Mouse (Mus musculus): ENCODE measurements around the gene Arhgap8.

Arhgap8 gene

GRCm38 (mm10) chr15:84736346-84736993 lies 16.6 kb downstream of the Arhgap8 start:
- no peak for DNase-seq (ENCODE audit: low spot score in 2 of 2)

DNA sequence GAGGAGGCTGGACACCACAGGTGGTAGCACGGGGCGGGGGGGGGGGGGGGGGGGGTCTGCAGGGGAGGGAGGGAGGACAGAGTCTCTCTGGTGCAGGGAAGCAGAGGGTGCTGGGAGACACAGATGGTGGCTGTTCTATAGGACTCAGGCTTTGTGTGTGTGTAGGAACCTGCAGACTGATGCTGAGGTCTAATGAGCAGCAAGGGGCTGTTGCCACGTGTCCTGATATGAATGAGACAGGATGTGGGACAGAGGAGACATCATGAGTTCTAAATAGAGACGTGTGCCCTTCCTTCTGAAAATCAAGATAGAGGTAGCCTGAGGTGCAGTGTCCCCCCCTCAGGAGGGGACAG lies 17.1 kb downstream of the Arhgap8 start:
- no peak for DNase-seq (ENCODE audit: low spot score in 2 of 2)

DNA sequence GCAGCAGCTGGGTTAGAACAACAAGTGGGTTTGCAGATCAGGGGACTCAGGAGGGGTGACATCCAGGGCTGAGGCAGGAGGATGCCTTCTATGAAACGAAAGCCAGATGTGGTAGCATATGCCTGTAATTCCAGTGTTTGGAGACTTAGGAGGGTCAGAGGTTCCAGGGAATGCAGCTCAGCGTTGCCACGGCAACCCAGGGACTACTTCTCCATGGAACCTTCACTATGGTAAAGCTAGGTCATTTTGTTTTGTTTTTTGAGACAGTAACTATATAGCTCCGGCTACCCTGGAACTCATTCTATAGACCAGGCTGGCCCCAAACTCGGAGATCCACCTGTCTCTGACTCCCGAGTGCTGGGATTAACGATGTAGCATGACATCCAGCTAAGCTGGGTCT lies 18.4 kb downstream of the Arhgap8 start:
- no peak for DNase-seq (ENCODE audit: low spot score in 2 of 2)

DNA sequence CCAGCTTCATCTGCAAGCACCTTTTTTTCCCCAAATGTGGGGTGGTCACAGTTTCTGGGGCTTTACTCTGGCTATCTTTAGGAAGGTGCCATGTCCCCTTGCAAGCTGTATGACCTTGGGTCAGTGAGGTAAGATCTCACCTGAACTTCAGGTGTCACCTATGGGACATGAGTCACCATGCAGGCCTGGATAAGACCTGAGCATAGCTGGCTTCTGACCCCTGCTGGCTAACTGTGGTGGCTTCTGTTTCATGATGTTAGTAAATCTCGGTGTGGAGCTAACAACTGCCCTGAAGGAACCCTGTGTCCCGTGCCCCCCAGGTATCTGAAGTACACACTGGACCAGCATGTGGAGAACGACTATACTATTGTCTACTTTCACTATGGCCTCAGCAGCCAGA lies 21.7 kb downstream of the Arhgap8 start:
- no peak for DNase-seq (ENCODE audit: low spot score in 2 of 2)

DNA sequence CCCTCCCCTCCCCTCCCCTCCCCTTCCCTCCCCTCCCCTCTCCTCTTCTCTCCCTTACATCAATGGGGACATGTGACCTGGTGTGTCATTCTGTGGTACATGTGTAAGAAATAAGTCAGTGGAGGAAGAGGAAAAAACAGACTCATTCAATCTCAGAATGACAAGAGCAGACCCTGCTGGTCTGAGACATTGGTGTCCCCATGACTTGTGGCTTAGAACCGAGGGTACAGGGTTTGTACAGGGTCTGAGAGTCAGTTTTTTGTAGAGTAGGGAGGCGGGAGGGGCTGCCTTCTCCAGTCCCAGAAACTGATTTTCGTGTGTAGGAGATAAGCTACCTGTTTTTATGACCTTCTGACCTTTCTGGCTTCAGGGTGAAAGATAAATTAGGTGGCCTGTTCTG lies 23.5 kb downstream of the Arhgap8 start:
- DNase-seq (ENCODE audit: low spot score in 2 of 2), result no peak

DNA sequence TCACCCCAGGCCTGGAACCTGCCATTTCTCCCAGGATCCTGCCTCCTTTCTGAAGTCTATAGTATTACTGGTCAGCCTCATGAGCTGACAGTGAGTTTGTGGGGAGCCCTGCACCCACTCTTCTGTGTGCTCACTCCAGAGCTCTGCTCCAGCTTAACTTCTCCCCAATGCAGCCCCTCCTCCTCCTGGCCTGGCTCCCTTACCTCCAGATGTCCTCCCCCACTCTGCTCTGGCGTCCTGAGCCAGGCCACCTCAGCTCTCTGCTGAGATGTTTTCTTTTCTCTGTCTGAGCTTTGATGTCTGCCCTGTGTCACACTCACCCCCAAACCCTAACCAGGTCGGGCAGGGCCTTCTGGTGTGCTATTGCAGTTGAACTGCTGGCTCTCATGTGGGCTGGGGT lies 24.5 kb downstream of the Arhgap8 start:
- no peak for DNase-seq (ENCODE audit: low spot score in 2 of 2)

- no peak for DNase-seq (ENCODE audit: low spot score in 2 of 2)
Measured at GRCm38 (mm10) chr15:84745831-84746230, 26.0 kb downstream of the Arhgap8 start.

- peak; percentile 79 to 84 for DNase-seq (ENCODE audit: low spot score in 2 of 2)
Measured at GRCm38 (mm10) chr15:84754987-84755386, 35.1 kb downstream of the Arhgap8 start.

GRCm38 (mm10) chr15:84756426-84756825 lies 36.6 kb downstream of the Arhgap8 start:
- DNase-seq (ENCODE audit: low spot score in 2 of 2), result peak; percentile 23 to 41

GRCm38 (mm10) chr15:84758493-84758892 lies 38.6 kb downstream of the Arhgap8 start:
- DNase-seq (ENCODE audit: low spot score in 2 of 2), result peak; percentile 29 to 39

GRCm38 (mm10) chr15:84762712-84763422 lies 43.0 kb downstream of the Arhgap8 start:
- no peak for DNase-seq (ENCODE audit: low spot score in 2 of 2)

DNA sequence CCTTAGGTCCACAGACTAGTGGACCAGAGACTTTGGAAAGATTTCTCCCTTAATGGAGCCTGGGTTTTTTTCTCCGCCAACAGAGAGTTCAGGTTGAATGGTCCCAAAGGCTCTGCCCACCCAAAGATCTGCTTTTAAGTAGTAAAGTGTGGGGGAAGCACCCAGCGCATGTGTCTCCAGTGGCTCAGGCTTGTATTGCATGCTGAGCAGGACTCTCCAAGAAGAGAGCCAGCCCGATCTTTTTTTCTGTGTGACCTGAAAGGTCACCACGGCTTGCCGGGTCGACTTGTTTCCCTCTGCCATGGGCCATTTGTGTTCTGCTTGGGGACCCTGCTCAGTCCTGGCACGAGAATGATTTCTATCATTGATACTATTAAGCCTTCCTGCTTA lies 43.6 kb downstream of the Arhgap8 start:
- DNase-seq (ENCODE audit: low spot score in 2 of 2), result no peak

GRCm38 (mm10) chr15:84766621-84767020 lies 46.8 kb downstream of the Arhgap8 start:
- DNase-seq (ENCODE audit: low spot score in 2 of 2), result no peak

DNA sequence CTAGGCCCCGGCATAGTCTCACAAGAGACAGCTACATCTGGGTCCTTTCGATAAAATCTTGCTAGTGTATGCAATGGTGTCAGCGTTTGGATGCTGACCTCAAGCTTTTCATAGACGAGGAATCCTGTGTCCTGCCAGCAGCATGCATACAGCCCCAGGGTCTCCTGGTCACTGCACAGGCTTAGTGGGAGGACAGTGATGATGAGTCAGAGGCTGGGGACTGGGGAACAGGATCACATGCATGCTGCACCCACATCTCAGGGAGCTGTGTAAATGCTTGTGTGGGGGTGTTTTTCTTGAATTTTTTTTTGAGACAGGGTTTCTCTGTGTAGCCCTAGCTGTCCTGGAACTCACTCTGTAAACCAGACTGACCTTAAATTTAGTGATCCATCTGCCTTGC lies 48.7 kb downstream of the Arhgap8 start:
- peak; percentile 32 to 40 for DNase-seq (ENCODE audit: low spot score in 2 of 2)

- DNase-seq (ENCODE audit: low spot score in 2 of 2), result no peak
Measured at GRCm38 (mm10) chr15:84769641-84770341, 49.9 kb downstream of the Arhgap8 start.

DNA sequence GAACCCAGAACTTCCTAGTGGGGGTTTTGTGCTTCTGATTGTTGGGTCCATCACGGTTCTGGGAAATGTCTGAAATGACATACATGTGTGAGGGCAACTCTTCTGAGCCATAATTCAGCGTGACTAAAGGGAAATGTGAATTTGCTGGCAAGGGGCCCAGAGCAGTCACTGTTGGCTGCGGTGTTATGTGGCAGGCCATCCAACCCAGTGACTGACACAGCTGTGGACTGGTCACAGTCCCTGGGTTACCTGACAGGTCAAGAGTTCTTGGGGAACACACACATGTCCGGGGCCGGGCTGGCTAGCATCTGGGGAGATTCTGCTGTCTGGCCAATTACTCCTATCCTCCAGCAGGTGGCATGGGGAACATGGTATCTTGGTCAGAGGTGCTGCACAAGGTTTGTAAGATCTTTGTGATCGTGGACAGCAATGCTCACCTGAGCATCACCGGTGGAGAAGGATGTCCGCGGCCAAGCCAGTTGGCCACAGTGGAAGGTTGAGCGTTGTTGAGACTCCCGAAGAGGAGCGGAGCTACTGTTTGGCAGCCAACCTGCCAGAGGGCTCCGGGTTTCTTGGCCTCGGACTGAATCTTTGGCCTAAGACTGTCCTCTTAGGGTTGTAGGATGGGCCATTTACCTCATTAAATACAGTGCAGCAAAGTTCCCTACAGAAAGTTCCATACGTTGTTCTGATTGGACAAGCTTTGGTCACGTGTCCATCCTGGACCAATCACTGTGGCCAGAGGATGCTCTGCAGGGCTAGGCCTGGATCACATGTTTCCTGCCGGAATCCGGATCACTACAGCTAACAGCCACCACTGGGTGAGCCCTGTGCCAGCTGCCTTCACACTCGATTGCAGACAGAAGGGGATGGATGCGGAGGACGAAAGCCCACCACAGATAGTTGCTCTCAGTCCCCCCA lies 52.6 kb downstream of the Arhgap8 start:
- DNase-seq (ENCODE audit: low spot score in 2 of 2), result no peak

- DNase-seq (ENCODE audit: low spot score in 2 of 2), result peak; percentile 39 to 41
Measured at GRCm38 (mm10) chr15:84775421-84776174, 55.7 kb downstream of the Arhgap8 start.

GRCm38 (mm10) chr15:84778587-84778986 lies 58.7 kb downstream of the Arhgap8 start:
- no peak for DNase-seq (ENCODE audit: low spot score in 2 of 2)

GRCm38 (mm10) chr15:84784812-84785211 lies 65.0 kb downstream of the Arhgap8 start:
- no peak for DNase-seq (ENCODE audit: low spot score in 2 of 2)

DNA sequence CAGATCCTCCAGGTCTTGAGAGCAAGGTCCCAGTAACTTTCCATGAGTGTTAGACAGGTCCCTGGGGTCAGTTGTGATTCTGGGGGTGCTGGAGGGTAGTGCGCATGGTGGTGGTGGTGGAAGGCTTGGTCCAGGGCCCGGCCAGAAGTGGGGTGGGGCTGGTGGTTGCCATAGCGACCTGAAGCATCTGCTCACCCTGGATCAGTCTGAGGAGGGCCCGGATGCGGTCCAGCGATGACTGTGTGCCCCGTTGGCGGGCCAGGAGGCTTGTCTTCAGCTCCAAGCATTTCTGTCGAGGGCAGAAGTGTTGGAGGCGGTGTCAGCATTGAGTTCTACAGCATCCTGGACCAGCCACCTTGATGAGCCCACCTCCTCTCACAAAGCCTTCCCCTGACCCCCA lies 67.3 kb downstream of the Arhgap8 start:
- no peak for DNase-seq (ENCODE audit: low spot score in 2 of 2)

DNA sequence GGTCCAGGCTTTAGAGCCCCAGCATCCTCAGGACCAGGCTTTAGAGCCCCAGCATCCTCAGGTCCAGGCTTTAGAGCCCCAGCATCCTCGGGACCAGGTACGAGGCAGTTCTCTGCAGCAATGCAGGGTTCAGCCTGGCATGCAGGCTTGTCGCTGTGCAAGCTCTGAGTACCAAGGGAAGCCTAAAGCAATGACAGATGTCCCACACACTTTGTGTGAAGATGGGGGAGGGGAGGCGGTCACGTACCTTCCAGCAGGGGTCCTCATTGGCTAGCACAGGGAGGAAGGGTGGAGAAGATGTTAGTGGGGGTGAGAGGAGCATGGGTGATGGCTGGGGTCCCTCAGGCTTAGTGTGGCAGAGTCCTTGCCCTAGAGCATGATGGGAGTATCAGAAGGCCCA lies 73.8 kb downstream of the Arhgap8 start:
- DNase-seq (ENCODE audit: low spot score in 2 of 2), result no peak

All from right cerebral cortex, adult 2 months (tissue).